Mouse (Mus musculus) testis, adult 2 months (tissue): ENCODE measurements around the gene Ssr1. TPM values are rescaled to one million over a fixed set of nuclear protein-coding genes. Genes with fewer than 3 reads are reported as not detected.

Experiments
- H3K27ac ChIP-seq: fragments of 200-500 bp; 2 replicates; pipeline ENCODE4 v1.5.1; 2012; ENCODE audit warnings: low read depth, low read length; ENCODE audit not compliant: control insufficient read depth, insufficient read depth
- H3K27me3 ChIP-seq: fragments of 200-500 bp; 2 replicates; pipeline ENCODE4 v1.6.1; 2012; ENCODE audit warnings: mild to moderate bottlenecking, low read length, moderate library complexity; ENCODE audit not compliant: control insufficient read depth, insufficient read depth
- H3K36me3 ChIP-seq: fragments of 200-500 bp; 2 replicates; pipeline ENCODE4 v1.6.1; 2012; ENCODE audit warnings: mild to moderate bottlenecking, low read length; ENCODE audit not compliant: control insufficient read depth, insufficient read depth
- H3K4me1 ChIP-seq: fragments of 200-500 bp; 2 replicates; pipeline ENCODE4 v1.6.1; 2012; ENCODE audit warnings: low read length; ENCODE audit not compliant: control insufficient read depth, insufficient read depth
- H3K4me3 ChIP-seq: fragments of 200-500 bp; 2 replicates; pipeline ENCODE4 v1.5.1; 2012; ENCODE audit warnings: low read depth, mild to moderate bottlenecking, low read length, moderate library complexity, mixed read lengths; ENCODE audit not compliant: control insufficient read depth
- CTCF ChIP-seq: fragments of 200-500 bp; IDR thresholded peaks from 2 replicates; pipeline ENCODE4 v1.5.1; 2012; ENCODE audit warnings: low read depth, mild to moderate bottlenecking, inconsistent platforms, low read length, moderate library complexity; ENCODE audit not compliant: control insufficient read depth, insufficient read depth, insufficient replicate concordance
- POLR2A ChIP-seq: fragments of 200-500 bp; IDR thresholded peaks from 2 replicates; pipeline ENCODE4 v1.6.1; 2012; ENCODE audit warnings: low read depth, mild to moderate bottlenecking, inconsistent platforms, low read length, moderate library complexity; ENCODE audit not compliant: control insufficient read depth
- polyA plus RNA-seq: library from polyadenylated mRNA; depleted of rRNA; stranded (reverse); fragments of >200 nt; gene quantifications from 2 replicates; pipeline ENCODE4 v1.2.3, GENCODE M21; 2012; rRNA removed

The Ssr1 gene
- polyA plus RNA-seq, 1 experiment: 17.7 TPM

GRCm38 (mm10) chr13:37918336-37919261 is 75.4 kb downstream of the Ssr1 start:
- Histone ChIP-seq H3K4me3 (no peak overlapping the region), H3K36me3 (no peaks in the 10 kb centered on the region), H3K27me3 (no peaks in the 10 kb centered on the region), H3K27ac (no peak overlapping the region), H3K4me1 (no peaks in the 10 kb centered on the region; the same call in 1 of the 2 replicates)
- TF ChIP-seq POLR2A (no peak), CTCF (no peak)

Other genes starting within 250 kb of the Ssr1 start
- 4.6 and 5.3 TPM in 2 replicates for gene Rreb1, start 215.8 kb downstream of the Ssr1 start, polyA plus RNA-seq
- gene Riok1, start 42.8 kb upstream of the Ssr1 start, polyA plus RNA-seq: 9.9 and 11.8 TPM in 2 replicates
- 50.2 and 52.9 TPM in 2 replicates for gene Cage1, start 42.9 kb upstream of the Ssr1 start, polyA plus RNA-seq
- 0.21 and 0.48 TPM in 2 replicates for gene Dsp, start 157.1 kb upstream of the Ssr1 start, polyA plus RNA-seq
- 16.0 and 17.1 TPM in 2 replicates for gene Snrnp48, start 210.7 kb upstream of the Ssr1 start, polyA plus RNA-seq